Mouse (Mus musculus) spleen, embryonic (tissue): ENCODE data around the gene Clp1.

Source experiments
- CTCF ChIA-PET: fragments of 350-600 bp; sonication (Branson Sonifier 250); formaldehyde crosslinking; loops from one replicate; lab custom pipeline; 2022; lab: Charles Lee

Gene Clp1

GRCm38 (mm10) chr2:84727172-84727858 is at the start of gene Clp1:
Gene Clp1 (minus strand): TSS chr2:84727350.
- CTCF ChIA-PET, result no interaction called here

- CTCF ChIA-PET, result no interaction called here
These were observed 48.5 kb upstream of the Clp1 start for GRCm38 (mm10) chr2:84775665-84776064.

GRCm38 (mm10) chr2:84775241-84775640 is 48.1 kb upstream of the Clp1 start, which contains the start of gene Serping1:
Gene Serping1 (minus strand): TSS chr2:84775444.
- CTCF ChIA-PET, result no interaction called here

- CTCF ChIA-PET, result interaction anchor here (0.6 kb wide), 1 partner anchor 119 kb away, joined by 3 read pairs; no protein-coding TSS in a partner anchor
These were observed 47.6 kb upstream of the Clp1 start for GRCm38 (mm10) chr2:84774751-84775150.

- CTCF ChIA-PET, result no interaction called here
These were observed 46.0 kb upstream of the Clp1 start for GRCm38 (mm10) chr2:84773195-84773594.

GRCm38 (mm10) chr2:84772454-84772853 is 45.3 kb upstream of the Clp1 start:
- CTCF ChIA-PET, result no interaction called here

GRCm38 (mm10) chr2:84770501-84770900 is 43.4 kb upstream of the Clp1 start:
- CTCF ChIA-PET, result no interaction called here

GRCm38 (mm10) chr2:84762818-84763217 is 35.7 kb upstream of the Clp1 start:
- CTCF ChIA-PET, result no interaction called here

GRCm38 (mm10) chr2:84762295-84762694 is 35.1 kb upstream of the Clp1 start:
- CTCF ChIA-PET, result no interaction called here

- CTCF ChIA-PET, result no interaction called here
These were observed 34.7 kb upstream of the Clp1 start for GRCm38 (mm10) chr2:84761840-84762239.

- CTCF ChIA-PET, result no interaction called here
These were observed 34.2 kb upstream of the Clp1 start for GRCm38 (mm10) chr2:84761309-84761708.

- CTCF ChIA-PET, result no interaction called here
These were observed 33.6 kb upstream of the Clp1 start for GRCm38 (mm10) chr2:84760777-84761176.

GRCm38 (mm10) chr2:84758542-84759127 is 31.5 kb upstream of the Clp1 start:
- CTCF ChIA-PET, result no interaction called here

GRCm38 (mm10) chr2:84757026-84757682 is 30.0 kb upstream of the Clp1 start:
- CTCF ChIA-PET, result no interaction called here

GRCm38 (mm10) chr2:84756245-84756644 is 29.1 kb upstream of the Clp1 start:
- CTCF ChIA-PET, result interaction anchor here (0.6 kb wide), 1 partner anchor 16 kb away, joined by 3 read pairs; no protein-coding TSS in a partner anchor

GRCm38 (mm10) chr2:84750115-84750514 is 23.0 kb upstream of the Clp1 start:
- CTCF ChIA-PET, result no interaction called here

- CTCF ChIA-PET, result no interaction called here
These were observed 17.0 kb upstream of the Clp1 start for GRCm38 (mm10) chr2:84744126-84744525.

GRCm38 (mm10) chr2:84743561-84743960 is 16.4 kb upstream of the Clp1 start, which contains the start of gene Gm19426:
Gene Gm19426 (minus strand): TSS chr2:84743655.
- CTCF ChIA-PET, result interaction anchor here (0.6 kb wide), 2 partner anchors 23 to 85 kb away, joined by 5 to 8 read pairs; no protein-coding TSS in a partner anchor

- CTCF ChIA-PET, result interaction anchor here (0.5 to 0.6 kb wide), 3 partner anchors 23 to 311 kb away, joined by 3 to 8 read pairs (median 5); no protein-coding TSS in a partner anchor
These were observed 15.5 kb upstream of the Clp1 start for GRCm38 (mm10) chr2:84742451-84743283.

- CTCF ChIA-PET, result interaction anchor here (0.7 kb wide), 1 partner anchor 43 kb away, joined by 3 read pairs; no protein-coding TSS in a partner anchor
These were observed 14.8 kb upstream of the Clp1 start for GRCm38 (mm10) chr2:84741841-84742450.
